Mouse (Mus musculus): ENCODE results near the gene Fez1.

Gene Fez1

DNA sequence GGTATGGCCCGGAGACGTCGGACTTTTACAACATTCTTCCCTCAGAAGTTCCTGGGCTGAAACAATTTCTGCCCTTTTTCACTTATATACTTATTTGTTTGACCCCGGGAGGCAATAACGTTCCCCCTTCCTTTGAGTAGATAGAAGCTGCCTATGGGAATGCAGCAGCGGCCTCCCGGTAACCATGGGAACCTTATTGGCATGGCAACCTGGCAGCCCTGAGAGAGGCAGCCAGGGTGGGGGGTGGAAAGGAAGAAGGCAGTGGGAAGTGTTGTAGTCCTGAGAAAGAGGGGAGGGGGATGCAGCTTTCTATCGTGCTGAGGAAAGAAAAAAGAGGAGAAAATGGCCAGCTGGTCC, at the start of gene Fez1:
TSS of gene Fez1 (plus strand) at position 221 of the 357 bp plus-strand sequence.
- DNase-seq (ENCODE audit: low read depth) = no peak

GRCm38 (mm10) chr9:36783921-36784320, 37.7 kb upstream of the Fez1 start:
- no peak for DNase-seq (ENCODE audit: low read depth)

- no peak for DNase-seq (ENCODE audit: low read depth)
These were observed 29.5 kb upstream of the Fez1 start for GRCm38 (mm10) chr9:36792191-36792590.

DNA sequence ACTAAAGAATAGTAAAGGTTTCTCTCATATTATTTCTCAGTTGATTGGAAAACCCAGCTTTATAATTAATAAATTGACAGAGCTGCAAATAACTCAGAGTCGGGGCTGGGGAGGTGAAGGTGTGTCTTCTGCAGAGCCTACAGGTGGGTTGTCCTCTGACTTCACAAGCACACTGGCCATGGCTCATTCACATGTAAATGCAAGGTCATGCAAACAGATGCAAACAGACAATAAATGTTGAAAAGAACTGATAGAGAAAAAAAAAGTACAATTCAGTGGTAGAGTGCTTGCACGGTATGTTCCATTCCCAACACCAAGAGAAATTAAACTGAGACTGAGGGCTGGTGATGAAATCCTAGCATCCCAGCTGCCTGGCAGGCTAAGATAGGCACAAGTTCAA, 27.2 kb upstream of the Fez1 start:
- no peak for DNase-seq (ENCODE audit: low read depth)

GRCm38 (mm10) chr9:36795556-36795955, 26.1 kb upstream of the Fez1 start:
- DNase-seq (ENCODE audit: low read depth) = no peak

GRCm38 (mm10) chr9:36796224-36796623, 25.4 kb upstream of the Fez1 start:
- no peak for DNase-seq (ENCODE audit: low read depth)

DNA sequence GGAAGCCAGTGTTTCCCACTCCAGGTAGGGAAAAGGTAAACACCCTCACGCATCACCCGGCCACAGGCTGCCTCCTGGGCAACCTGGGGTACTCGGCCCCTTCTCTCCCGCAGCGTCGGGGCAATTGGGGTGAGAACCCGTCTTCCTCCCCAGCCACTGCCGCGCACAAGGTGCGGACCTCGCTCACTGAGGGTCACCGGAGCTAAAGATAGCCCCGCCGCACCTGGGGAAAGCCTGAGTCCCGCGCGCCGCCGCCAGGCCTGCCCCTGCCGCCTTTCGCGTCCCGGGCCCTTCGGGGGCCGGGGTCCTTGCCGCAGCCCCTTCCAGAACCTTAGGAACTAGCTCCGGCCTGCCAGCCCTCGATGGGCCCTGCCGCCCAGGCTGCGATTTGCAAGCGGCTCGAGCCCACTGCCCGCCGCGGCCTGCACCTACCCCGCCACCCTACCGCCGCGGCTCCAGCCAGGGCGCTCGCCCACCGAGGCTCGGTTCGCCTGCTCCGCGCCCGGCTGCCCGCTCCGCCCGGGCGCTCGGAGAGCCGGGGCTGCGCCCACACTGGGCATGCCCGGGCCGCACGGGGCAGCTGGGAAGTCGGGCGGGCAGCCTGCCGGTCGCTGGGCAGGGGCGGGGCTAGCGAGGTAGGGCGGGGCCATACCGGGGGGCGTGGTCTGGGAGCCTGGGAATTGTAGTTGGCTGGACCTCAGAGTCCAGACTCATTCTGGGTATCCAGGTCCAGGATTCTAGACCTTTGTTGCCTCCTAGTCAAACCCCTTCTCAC, 24.7 kb upstream of the Fez1 start, which contains the start of gene Ei24:
TSS of gene Ei24 (minus strand) at position 613 of the 775 bp plus-strand sequence.
- peak; percentile 43 for DNase-seq (ENCODE audit: low read depth)

GRCm38 (mm10) chr9:36801961-36802360, 19.7 kb upstream of the Fez1 start:
- DNase-seq (ENCODE audit: low read depth) = no peak

GRCm38 (mm10) chr9:36802951-36803350, 18.7 kb upstream of the Fez1 start:
- no peak for DNase-seq (ENCODE audit: low read depth)

GRCm38 (mm10) chr9:36803386-36803785, 18.3 kb upstream of the Fez1 start:
- no peak for DNase-seq (ENCODE audit: low read depth)

DNA sequence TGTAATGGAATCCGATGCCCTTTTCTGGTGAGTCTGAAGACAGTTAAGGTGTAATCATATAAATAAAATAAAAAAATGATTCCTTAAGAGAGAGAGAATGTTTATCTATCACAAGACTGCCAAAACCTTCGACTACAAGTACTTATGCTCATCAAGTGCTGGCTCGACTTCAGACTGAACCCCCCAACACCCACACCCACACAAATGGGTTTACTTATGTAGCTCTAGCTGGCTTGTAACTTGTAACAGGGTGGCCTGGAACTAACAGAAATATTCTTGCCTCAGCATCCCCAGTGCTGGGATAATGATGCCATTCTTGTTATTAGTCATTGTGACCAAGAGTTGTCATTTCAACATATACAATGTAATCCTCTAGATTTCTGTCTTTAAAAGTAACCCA, 17.7 kb upstream of the Fez1 start:
- no peak for DNase-seq (ENCODE audit: low read depth)

DNA sequence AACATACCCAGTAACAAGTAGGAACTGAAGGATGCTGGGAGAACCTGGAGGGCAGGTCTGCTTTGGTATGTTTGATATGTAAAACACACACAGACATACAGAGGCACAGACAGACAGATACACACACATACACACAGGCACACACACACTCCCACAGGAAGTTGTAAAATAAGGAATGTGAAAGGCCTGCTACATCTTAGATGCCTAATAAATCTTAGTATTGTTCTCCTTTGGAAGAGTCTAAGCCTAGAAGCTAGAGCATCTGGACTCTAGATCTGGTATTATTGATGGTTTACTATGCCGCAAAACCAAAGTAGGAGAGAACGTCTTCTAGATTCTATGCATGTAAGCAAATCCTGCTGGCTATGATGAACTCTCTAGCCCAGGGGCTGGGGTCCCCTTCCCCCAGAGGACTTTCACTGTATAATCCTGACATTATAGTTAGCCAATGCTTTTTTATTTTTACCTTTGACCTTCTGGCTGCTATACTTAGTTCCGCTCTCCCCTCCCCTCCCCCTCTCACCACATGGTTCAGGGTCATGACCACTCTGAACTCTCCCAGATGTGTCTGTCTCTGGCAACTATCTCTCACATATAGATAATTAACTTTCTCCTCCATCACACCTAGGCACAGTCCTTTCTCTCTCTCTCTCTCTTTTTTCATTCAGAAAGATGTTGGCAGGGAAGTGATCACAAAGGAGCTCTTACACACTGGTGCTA, 16.2 kb upstream of the Fez1 start:
- DNase-seq (ENCODE audit: low read depth) = no peak

DNA sequence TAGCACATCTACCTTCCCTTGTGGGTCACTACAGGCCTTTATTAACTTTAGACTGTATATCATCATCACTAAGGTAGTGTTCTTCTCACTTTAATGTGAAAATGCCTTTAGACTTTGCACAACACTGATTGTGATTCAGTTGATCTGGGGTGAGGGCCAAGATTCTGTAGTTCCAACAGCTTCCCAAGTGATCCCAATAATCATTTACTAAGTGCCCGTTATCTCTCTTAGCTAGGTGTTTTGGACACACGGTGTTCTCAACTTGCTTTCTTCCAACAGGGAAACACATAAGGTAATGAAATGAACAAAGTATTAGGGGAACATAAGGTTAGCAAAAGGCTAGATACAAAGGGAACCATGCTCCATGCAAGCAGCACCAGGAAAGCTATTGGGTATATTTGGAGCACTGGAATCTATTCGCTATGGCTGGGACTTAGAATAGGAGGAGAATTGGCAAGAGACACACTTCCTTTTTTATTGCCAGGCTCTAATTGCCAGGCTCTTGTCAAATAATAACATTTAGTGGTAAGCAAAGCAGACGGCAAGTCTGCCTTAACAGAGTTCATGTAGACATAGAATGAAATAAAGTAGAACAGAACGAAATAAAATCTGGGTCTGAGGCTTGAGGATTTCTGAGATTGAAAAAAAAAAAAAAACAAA, 13.4 kb upstream of the Fez1 start:
- no peak for DNase-seq (ENCODE audit: low read depth)

- no peak for DNase-seq (ENCODE audit: low read depth)
These were observed 7.2 kb upstream of the Fez1 start for GRCm38 (mm10) chr9:36814486-36814885.

DNA sequence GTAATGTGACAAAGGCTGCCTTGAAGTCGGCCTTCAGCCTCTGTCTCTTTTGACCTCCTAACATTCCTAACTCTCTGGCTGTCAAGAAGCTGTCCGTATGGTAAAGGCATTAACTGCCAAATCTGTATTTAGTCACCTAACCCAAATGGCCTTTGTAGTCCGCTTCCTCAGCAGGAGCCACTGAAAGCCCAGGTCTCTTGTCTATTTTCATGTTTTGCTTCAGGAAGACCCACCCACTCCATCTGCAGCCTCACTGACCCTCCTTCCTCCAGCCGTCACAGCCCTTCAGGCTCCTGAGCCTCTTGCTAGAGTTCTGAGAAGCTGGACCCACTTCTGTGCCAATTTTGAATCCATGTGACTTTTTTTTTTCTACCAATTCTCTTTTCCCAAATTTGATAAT, 2.8 kb upstream of the Fez1 start:
- no peak for DNase-seq (ENCODE audit: low read depth)

DNA sequence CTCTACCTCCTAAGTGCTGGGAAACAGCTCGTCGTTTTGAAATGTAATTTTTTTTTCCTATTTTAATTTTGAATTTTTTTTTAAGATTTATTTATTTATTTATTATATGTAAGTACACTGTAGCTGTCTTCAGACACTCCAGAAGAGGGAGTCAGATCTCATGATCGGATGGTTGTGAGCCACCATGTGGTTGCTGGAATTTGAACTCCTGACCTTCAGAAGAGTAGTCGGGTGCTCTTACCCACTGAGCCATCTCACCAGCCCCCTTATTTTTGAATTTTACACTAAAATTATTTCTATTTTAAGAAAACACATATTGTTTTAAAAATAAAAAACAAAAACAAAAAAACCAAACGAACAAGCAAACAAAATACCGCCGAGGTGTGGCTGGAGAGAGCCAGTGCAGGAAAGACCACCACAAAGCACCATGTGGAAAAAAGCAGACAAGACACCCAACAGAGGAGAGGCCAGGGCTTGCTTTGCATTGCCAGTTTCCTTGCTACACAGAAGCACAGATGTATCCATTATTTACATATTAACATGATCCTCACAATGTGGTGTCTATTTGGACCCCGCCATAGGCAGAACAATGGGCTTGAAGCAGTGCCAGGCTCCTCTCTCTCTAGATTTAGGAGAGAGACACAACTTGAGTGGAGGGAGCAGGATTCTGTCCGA, 558 bp upstream of the Fez1 start:
- DNase-seq (ENCODE audit: low read depth) = no peak

DNA sequence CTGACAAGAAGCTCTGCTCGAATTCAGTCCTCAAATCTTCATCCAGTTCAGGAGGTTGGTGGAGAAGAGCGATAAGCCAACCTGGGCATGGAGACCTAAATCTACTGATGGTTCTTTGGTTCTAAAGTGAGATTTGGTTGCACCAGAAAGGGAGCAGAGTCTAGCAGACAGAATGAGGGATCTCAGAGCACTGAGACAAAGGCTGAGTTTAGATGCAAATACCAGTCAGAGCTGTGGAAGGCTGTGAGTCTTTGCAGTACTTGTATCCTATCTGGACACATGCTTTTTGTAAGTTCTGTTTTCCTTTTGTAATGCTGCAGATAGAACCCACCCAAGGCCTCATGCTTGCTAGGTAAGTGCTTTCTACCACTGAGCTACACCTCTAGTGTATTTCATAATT, 360 bp downstream of the Fez1 start:
- no peak for DNase-seq (ENCODE audit: low read depth)

- DNase-seq (ENCODE audit: low read depth) = no peak
These were observed 5.1 kb downstream of the Fez1 start for GRCm38 (mm10) chr9:36826612-36827363.

DNA sequence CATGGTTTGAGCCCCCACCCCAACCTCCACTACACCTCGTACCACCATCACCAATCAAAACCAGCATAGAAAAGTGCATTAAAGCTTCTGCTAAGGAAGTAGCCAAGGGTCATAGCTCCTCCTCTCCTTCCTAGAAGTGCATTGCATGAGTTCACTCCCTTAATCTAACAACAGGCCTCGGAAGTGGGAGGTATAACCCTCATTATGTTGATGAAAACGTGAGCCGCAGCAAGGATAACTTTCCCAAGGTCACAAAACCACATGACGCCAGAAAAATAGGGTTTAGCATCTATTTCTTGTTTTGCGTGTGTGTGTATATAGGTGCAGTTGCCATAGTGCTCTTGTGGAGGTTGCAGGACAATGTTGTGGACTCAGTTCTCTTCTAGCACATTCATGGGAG, 9.7 kb downstream of the Fez1 start:
- DNase-seq (ENCODE audit: low read depth) = no peak

GRCm38 (mm10) chr9:36832529-36832928, 10.9 kb downstream of the Fez1 start:
- DNase-seq (ENCODE audit: low read depth) = peak; percentile 8

DNA sequence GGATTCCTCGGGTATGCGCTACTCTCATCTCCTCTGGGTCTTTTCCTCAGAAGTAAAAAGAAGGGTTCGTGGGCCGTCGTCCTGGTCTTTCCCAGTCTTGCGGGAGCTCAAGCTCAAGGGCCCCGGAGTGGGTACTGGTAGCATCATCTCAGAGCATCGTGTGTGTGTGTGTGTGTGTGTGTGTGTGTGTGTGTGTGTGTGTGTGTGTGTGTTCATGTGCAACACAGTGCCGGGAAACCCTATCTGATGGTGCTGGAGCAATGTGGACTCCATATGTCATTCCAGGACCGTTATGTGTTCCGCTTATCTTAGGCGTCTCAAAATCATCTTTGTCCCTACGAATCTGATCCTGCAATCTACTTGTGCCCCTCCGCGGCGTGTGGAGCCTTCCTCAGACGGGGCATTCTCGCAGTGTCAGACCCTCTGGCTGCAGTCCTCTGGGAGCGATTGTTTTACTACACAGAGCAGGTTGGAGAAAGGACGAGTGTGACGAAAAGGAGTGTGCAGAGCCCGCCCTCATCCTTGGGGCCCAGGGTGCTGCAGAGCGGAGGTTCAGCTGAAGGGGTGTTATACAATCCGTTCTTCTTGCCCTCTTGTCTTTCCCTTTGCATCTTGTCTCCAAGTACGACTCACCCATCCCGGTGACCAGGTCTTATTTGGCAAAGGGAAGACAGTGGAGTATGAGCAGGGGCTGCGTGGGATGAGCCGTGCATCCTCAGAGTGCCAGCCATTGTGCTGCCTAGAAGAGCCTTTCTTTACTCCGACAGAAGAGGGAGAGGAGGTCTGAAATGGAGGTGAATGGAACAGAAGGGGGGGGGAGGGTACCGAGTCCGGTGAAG, 11.6 kb downstream of the Fez1 start:
- DNase-seq (ENCODE audit: low read depth) = no peak

Data from c-Kit-positive CD71-negative TER-119-negative erythroid progenitor cells, embryonic 14.5 days (primary cell).